Mouse (Mus musculus) erythroblast, embryonic 14.5 days (primary cell): ENCODE results near the gene Serpina16.

Source experiments
- GATA1 ChIP-seq: IDR thresholded peaks from 2 replicates; pipeline ENCODE4 v1.6.1; 2012; ENCODE audit warnings: low read length, inconsistent platforms, mixed read lengths
- TAL1 ChIP-seq: IDR thresholded peaks from 3 replicates; pipeline ENCODE4 v1.6.1; 2012; ENCODE audit warnings: low read length, inconsistent platforms, mixed read lengths

- TF ChIP-seq GATA1, result no peak
- TF ChIP-seq TAL1, result no peak
These were observed 7.8 kb upstream of the Serpina16 start for GRCm38 (mm10) chr12:103683775-103684174.
